Mouse (Mus musculus) brain, embryonic 14.5 days (tissue): ENCODE measurements around the gene Cox4i2.

Experiments used
- CTCF ChIP-seq: fragments of 200-500 bp; IDR thresholded peaks from 2 replicates; pipeline ENCODE4 v1.5.1; 2012; ENCODE audit warnings: inconsistent platforms, mild to moderate bottlenecking, moderate library complexity, borderline replicate concordance; ENCODE audit not compliant: insufficient read depth, insufficient read length; ENCODE audit errors: extremely low read depth
- POLR2A ChIP-seq: fragments of 200-500 bp; IDR thresholded peaks from 2 replicates; pipeline ENCODE4 v1.6.1; 2012; ENCODE audit warnings: mild to moderate bottlenecking, inconsistent platforms, borderline replicate concordance; ENCODE audit not compliant: poor library complexity, insufficient read depth, insufficient read length, severe bottlenecking; ENCODE audit errors: extremely low read depth

- TF ChIP-seq POLR2A (no peak), CTCF (no peak)
Measured at GRCm38 (mm10) chr2:152806037-152806436, 52.1 kb downstream of the Cox4i2 start.
